ENCODE assay signal across 9 mouse cellular contexts in the genomic region with DNA sequence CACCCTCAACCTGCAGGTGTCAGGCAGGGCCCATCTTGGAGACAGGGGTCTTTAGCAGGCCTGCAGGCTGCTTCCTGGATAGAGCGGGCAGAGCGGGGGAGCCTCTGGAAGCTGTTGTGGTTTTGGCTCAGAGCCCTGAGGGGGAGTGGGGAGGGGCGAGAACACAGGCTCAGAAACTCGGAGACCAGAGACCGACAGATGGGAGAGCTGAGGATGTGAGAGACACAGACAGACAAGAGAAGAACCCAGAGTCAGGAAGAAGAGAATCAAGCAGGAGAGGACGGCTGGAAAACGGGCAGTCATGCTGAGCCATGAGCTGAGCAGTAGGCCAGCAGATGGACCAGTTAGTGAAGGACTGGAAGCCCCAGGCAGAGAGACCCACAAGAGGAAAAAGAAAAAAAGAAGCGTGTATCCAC. TPM values are rescaled to one million over a fixed set of nuclear protein-coding genes. Genes with fewer than 3 reads are reported as not detected.
A peak's percentile ranks its signal among the peaks of the same experiment; 100 is the strongest.
DNase-seq lines count a peak whose midpoint lies in the region; ATAC-seq lines count a peak whose summit lies in the region.
"Had no signal": no experiment of that assay in that cellular context is flagged by ENCODE, and none has a peak within 500 bp of the region (broad histone marks: within the 10 kb centered on the region; RNA-seq: fewer than 3 reads in every experiment).

No protein-coding gene starts in this region.

- no peak overlapping the region for H3K9ac ChIP-seq in kidney, embryonic 14.5 days (ENCODE audit: low read depth, low read length)

- H3K27me3 ChIP-seq in kidney, embryonic 14.5 days (ENCODE audit: control insufficient read depth, insufficient read depth, low read length) = no peaks in the 10 kb centered on the region

- peak; percentile 31 for DNase-seq in kidney, postnatal 14 days
- DNase-seq in cerebellum, adult 18-20 months = peak; percentile 52 to 66
- DNase-seq in frontal cortex, postnatal 14 days (ENCODE audit: low spot score in 2 of 2) = peak; percentile 48
- DNase-seq in right cerebral cortex, adult 18-20 months = peak; percentile 78
- no peak for DNase-seq in heart, adult 8-10 months (ENCODE audit: low spot score)
- no peak for DNase-seq in gastrocnemius, postnatal 36 days

- no peak for ATAC-seq in kidney, embryonic 14.5 days (ENCODE audit: low FRiP score, low TSS enrichment)
- no peak for ATAC-seq in inflammation-experienced regulatory T-cells, adult 6 months

- no peaks in the 10 kb centered on the region for H3K36me3 ChIP-seq in kidney, embryonic 14.5 days (ENCODE audit: control insufficient read depth, insufficient read depth, low read length)

- no peaks in the 10 kb centered on the region for H3K9me3 ChIP-seq in kidney, embryonic 14.5 days (ENCODE audit: control insufficient read depth, low read length)

- no peaks in the 10 kb centered on the region; the same call in 1 of the 2 replicates for H3K4me1 ChIP-seq in kidney, embryonic 14.5 days (ENCODE audit: control insufficient read depth, insufficient read depth, low read length)

- H3K4me3 ChIP-seq in kidney, embryonic 14.5 days (ENCODE audit: low read length) = no peak overlapping the region

- 34% methylated on average over 8 of the region's 8 CpGs for WGBS in kidney, embryonic 14.5 days

- intact Hi-C loops in gastrocnemius, postnatal 36 days (cut with DNase I) = loop anchor here (5.0 kb wide), 1 partner anchor 96 kb away; no protein-coding TSS in a partner anchor

- H3K27ac ChIP-seq in kidney, embryonic 14.5 days (ENCODE audit: low read depth, low read length) = no peak overlapping the region

- H3K4me2 ChIP-seq in kidney, embryonic 14.5 days (replicated peaks; ENCODE audit: low read depth, low read length) = no peak overlapping the region

RNA-seq across cellular contexts. Expression of a gene that starts 14.2 kb away (rescaled TPM):
- polyA plus RNA-seq in kidney, embryonic 14.5 days (2014; fragmentation: Nextera tagmentation; extraction: Ambion mirVana) = not detected in 2 replicates
- not detected for total RNA-seq in heart, adult 8-10 months (2022)
- not detected for total RNA-seq in gastrocnemius, postnatal 36 days (2021)
- not detected for polyA plus RNA-seq in inflammation-experienced regulatory T-cells, adult 6 months (2017; shearing (Covaris generic))
- polyA plus RNA-seq: limb, embryonic 11.5 days had no signal

RNA-seq across cellular contexts. Expression of a gene that starts 19.9 kb away (rescaled TPM):
- 4.2 and 4.4 TPM in 2 replicates for polyA plus RNA-seq in kidney, embryonic 14.5 days (2014; fragmentation: Nextera tagmentation; extraction: Ambion mirVana)
- total RNA-seq in heart, adult 8-10 months (2022) = 10 to 100 TPM; 12.9 to 21.5 (median 13.8) TPM
- total RNA-seq in gastrocnemius, postnatal 36 days (2021) = 1 to 10 TPM; 4.3 to 4.5 TPM
- not detected for polyA plus RNA-seq in inflammation-experienced regulatory T-cells, adult 6 months (2017; shearing (Covaris generic))

RNA-seq across cellular contexts. Expression of a gene that starts 30.7 kb away (rescaled TPM):
- polyA plus RNA-seq in kidney, embryonic 14.5 days (2014; fragmentation: Nextera tagmentation; extraction: Ambion mirVana) = 58.2 and 79.8 TPM in 2 replicates
- total RNA-seq in heart, adult 8-10 months (2022) = 100 to 1,000 TPM; 129 to 141 (median 136) TPM
- 10 to 100 TPM; 69.5 to 74.1 TPM for total RNA-seq in gastrocnemius, postnatal 36 days (2021)
- 100 to 1,000 TPM; 149 to 191 (median 188) TPM for polyA plus RNA-seq in inflammation-experienced regulatory T-cells, adult 6 months (2017; shearing (Covaris generic))

Comparison
In these comparisons a context has a peak if more than half of its experiments do, and no peak if none do; other contexts are left out.
1. DNase-seq: peak in kidney, postnatal 14 days (single experiment), cerebellum, adult 18-20 months (2 of 2), frontal cortex, postnatal 14 days (2 of 2) and right cerebral cortex, adult 18-20 months (single experiment); none in heart, adult 8-10 months (single experiment) and gastrocnemius, postnatal 36 days (0 of 2).